Mouse (Mus musculus) cerebellum, postnatal 4 days (tissue): ENCODE results near the gene Rab43.

Experiments used
- DNase-seq, 2 experiments: peaks; one replicate each; pipeline ENCODE4 v3.0.0; 2022; ENCODE audit warnings: low spot score in 2 of 2, mixed read lengths in 1 of 2

The Rab43 gene

GRCm38 (mm10) chr6:87811675-87812338, at the start of gene Rab43:
Rab43 (minus strand) TSS chr6:87812164.
- DNase-seq = peak; percentile 79 to 84

- DNase-seq = no peak
Observed at GRCm38 (mm10) chr6:87857071-87857470, 45.1 kb upstream of the Rab43 start.

DNA sequence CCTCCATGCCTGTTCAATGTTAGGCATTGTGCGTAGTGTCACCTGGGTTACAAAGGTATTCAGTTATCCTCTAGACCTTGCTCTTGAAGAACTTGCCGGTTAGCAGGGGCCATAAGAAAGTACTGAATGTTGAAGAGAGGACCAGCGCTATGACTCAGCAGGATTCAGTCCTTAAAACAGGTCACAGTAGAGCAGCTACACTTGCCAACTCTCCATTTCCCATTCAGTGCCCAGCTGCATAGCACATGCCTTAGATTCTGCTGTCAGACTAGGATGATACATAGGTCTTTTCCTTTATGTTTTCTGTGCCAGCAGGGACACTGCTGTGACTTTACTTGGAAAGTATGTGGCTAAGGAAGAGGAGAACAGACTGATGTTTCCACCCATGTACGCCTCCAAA, 41.5 kb upstream of the Rab43 start:
- no peak for DNase-seq

- DNase-seq = no peak
Observed at GRCm38 (mm10) chr6:87851871-87852270, 39.9 kb upstream of the Rab43 start.

GRCm38 (mm10) chr6:87850900-87851614, 39.1 kb upstream of the Rab43 start, which contains the start of gene Cnbp:
Cnbp (minus strand) TSS chr6:87851106.
- DNase-seq = peak; percentile 95 to 98

DNA sequence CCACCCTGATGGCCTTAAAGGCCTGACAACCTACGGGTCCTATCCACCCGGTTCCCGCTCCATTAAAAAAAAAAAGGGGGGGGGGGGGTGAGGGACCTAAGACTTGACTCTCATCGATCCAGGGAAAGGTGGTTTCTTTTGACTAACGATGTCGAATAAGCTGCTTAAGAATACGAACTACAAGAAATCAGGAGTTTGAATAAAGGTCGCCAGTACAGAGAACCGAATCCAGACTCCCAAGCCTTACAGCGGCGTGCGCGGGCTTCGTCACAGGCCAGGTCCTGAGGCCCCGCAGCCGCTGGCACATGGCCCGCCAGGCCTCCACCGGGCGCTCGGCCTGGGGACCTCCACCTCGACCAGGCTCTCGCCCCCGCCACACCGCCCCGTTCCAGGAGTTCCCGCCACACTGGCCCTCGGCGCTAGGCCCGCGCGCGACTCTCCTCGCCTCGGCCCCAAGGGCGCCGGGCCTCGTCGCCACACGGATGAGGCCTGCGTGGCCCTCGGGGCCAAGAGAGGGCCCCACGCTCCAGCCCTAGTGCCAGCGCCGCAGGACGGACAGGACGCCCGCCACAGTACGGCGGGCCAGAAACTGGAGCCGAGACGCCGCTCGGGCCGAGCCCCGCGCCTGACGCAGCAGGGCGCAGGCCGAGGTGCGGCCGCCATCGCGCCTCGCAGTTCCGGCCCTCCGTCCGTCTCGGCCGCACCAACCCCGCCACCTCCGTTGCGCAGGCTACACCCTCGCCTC, 38.4 kb upstream of the Rab43 start:
- DNase-seq = peak in 1 of 2 experiments; percentile 59

DNA sequence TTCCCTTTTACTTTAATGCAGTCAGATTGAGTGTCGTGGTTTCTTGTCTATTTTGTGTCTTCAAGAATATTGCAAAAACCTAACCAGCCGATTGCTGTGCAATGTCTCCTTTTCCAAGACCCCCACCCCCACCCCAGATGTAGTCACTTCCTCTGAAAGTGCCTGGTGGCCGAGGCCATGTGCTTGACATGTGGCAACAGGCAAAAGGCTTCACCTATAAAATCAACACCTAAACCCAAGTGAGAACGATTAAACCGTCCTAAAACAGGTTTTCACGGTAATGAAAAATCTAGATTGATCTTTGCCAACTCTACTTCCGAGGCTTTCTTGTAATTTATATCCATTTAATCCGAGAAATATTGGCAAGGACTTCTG, 37.8 kb upstream of the Rab43 start:
- DNase-seq = no peak

- DNase-seq = no peak
Observed at GRCm38 (mm10) chr6:87846813-87847212, 34.8 kb upstream of the Rab43 start.

DNA sequence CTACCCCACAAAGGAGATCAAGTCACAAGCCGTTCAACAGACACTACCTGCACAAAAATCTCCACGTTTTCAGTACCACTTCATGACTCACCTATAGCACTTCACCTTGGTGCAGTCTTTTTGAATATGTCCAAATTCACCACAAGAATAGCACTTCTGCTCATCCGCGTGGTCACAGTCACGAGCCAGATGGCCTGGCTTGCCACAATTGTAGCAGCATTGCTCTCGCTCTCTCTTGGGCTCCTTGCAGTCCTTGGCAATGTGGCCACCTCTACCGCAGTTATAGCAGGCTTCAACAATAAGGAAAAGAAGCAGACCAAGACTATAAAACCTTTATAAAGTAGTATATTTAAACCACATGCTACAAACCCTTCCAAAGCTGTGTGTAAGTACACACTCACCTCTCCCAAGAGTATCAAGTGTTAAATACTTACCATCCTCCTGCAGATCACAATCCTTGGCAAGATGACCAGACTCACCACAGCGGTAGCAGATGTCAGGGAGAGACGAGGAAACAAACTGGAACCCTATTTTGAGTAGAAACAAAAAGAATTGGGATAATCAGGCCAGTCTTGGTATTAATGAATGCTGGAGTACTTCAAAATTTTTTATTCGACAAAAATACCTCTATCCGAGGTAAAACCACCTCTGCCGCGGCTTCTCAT, 33.2 kb upstream of the Rab43 start:
- DNase-seq = no peak

DNA sequence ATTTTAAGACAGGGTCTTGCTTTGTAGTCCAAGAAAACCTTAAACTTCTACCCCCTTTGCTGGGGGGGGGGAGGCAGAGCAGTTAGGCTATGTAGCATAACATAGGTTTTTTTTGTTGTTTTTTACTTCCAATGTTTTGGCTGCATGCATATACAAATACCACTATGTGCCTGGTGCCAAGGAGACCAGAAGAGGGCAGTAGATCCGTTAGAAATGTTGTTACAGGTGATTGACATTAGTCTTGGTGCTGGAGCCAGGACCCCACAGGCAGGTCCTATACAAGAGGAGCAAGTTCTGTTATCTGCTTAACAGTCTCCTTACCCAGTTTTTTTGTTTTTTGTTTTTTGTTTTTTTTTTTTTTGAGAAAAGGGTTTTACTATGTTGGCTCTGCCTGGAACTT, 30.3 kb upstream of the Rab43 start:
- DNase-seq = no peak

DNA sequence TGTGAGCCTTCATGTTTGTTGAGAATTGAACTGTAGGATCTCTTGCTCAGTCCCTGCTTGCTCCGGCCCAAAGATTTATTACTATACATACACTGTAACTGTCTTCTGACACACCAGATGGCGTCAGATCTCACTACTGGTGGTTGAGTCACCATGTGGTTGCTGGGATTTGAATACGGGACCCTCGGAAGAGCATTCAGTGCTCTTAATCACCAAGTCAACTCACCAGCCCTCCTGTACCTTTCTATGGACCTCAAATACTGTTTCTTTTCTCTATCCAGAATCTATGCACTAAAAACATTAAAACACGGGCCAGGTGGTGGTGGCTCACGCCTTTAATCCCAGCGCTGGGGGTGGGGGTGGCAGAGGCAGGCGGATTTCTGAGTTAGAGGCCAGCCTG, 29.7 kb upstream of the Rab43 start:
- no peak for DNase-seq

DNA sequence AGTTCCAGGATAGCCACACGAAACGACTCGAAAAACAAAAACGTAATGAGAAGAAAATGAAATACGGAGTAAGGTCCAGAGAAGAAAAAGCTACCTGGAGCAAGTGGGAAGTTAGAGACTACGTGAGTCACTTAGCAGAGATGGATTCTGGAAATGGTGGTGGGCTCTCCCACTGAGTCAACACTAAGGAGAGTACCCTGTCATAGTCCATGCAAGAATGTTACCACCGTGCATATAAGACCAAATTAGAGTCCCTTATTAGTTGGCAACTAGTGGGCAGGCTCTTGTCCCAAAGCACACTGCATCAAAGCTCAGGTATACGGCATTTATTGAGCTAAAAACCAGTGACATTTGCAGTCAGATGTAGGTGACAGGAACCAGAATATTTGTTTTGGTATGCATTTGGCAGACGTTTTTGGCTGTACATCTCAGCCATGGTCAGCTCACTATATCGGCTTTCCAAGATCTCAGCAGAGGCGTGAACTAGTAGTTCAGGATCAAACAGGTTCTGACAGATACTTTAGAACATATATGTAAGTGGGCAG, 27.9 kb upstream of the Rab43 start:
- no peak for DNase-seq

- peak; percentile 72 to 87 for DNase-seq
Observed at GRCm38 (mm10) chr6:87838551-87839197, 26.7 kb upstream of the Rab43 start, which contains the start of gene Isy1. Isy1 (minus strand) TSS chr6:87838798.

DNA sequence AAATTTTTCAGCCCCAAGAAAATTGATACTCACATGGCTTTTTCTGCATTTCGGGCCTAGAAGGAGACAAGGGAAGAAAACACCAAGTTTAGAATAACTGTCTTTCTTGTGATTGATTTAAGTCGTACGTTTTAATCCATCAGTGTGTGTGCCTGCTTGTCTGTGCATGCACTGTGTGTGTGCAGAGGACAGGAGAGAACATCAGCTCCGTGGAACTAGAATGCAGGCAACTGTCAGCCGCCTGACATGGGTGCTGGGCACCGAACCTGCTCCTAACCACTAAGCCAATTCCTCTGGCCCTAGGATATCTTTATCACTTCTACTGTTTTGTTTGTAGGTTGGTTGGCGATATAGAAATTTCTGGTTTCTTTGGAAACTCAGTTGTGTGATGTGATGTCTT, 23.7 kb upstream of the Rab43 start, which contains the start of gene Gm45140:
Gene Gm45140, minus strand, starts transcription at position 101 of the 400 bp plus-strand sequence.
- no peak for DNase-seq

- no peak for DNase-seq
Observed at GRCm38 (mm10) chr6:87820366-87820765, 8.4 kb upstream of the Rab43 start.

DNA sequence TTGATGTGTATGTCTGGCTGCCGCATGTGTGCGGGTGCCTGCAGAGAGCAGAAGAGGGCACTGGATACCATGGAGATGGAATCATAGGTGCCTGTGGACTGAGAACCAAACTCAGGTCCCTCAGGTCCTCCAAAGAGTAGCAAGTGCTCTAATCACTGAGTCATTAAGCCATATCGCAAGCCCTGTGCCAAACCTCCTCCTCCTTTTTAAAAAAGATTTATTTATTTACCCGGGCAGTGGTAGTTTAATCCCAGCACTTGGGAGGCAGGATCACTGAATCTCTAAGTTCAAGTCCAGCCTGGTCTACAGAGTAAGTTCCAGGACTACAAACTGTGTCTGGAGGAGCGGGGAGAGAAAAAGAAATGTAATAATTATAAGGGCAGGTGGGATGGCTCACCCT, 2.5 kb upstream of the Rab43 start:
- no peak for DNase-seq

- DNase-seq = no peak
Observed at GRCm38 (mm10) chr6:87812656-87813055, 692 bp upstream of the Rab43 start.

GRCm38 (mm10) chr6:87810713-87811669, 973 bp downstream of the Rab43 start:
- DNase-seq = peak in 1 of 2 experiments; percentile 25

GRCm38 (mm10) chr6:87810311-87810710, 1.7 kb downstream of the Rab43 start:
- DNase-seq = no peak

DNA sequence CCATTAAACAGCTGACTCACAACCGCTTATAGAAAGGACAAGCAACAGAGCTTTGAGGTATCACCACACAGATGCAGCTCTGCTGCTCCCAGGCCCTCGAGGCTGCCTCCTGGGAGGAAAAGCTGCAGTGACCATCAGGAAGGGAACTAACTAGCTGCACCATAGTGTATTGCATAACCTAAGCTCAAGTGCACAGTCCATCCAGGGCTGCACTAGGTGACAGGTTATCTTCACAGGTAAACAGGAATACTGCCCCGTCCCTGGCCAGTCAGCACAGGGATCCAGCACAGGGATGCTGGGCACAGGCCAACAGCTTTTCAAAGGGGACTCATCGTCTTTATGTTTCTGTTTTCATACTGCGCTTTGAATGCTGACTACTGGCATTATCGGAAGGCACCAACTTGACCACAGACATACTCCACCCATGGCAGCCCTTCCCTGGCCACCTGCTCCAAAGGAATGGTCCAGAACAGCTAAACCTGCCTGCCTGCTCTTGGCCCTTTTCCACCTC, 2.3 kb downstream of the Rab43 start:
- no peak for DNase-seq
